Mouse (Mus musculus) heart, embryonic 15.5 days (tissue): ENCODE data around the gene Xpnpep2. TPM values are rescaled to one million over a fixed set of nuclear protein-coding genes. Genes with fewer than 3 reads are reported as not detected.

Source experiments
- ATAC-seq: fragments of 200-750 bp; cut with Nextera tagmentation; replicated peaks from 2 replicates; pipeline ENCODE4 v1.8.0; 2017; ENCODE audit warnings: low read depth, moderate TSS enrichment; ENCODE audit not compliant: insufficient number of reproducible peaks, insufficient read depth, low FRiP score
- H3K27ac ChIP-seq: fragments of 300-500 bp; sonication (generic); 2 replicates; pipeline ENCODE4 v1.5.1; 2015; ENCODE audit warnings: mild to moderate bottlenecking, inconsistent platforms
- H3K27me3 ChIP-seq: fragments of 300-500 bp; sonication (generic); 2 replicates; pipeline ENCODE4 v1.6.1; 2015; ENCODE audit warnings: inconsistent platforms
- H3K36me3 ChIP-seq: fragments of 300-500 bp; sonication (generic); 2 replicates; pipeline ENCODE4 v1.6.1; 2015; ENCODE audit warnings: mild to moderate bottlenecking, inconsistent platforms
- H3K4me1 ChIP-seq: fragments of 300-500 bp; sonication (generic); replicated peaks from 2 replicates; pipeline ENCODE4 v1.6.1; 2015; ENCODE audit warnings: inconsistent platforms
- H3K4me2 ChIP-seq: fragments of 300-500 bp; sonication (generic); 2 replicates; pipeline ENCODE4 v1.6.1; 2015; ENCODE audit warnings: inconsistent platforms, mild to moderate bottlenecking, moderate library complexity
- H3K4me3 ChIP-seq: fragments of 300-500 bp; sonication (generic); 2 replicates; pipeline ENCODE4 v1.5.1; 2015; ENCODE audit warnings: mild to moderate bottlenecking, inconsistent platforms
- H3K9ac ChIP-seq: fragments of 300-500 bp; sonication (generic); 2 replicates; pipeline ENCODE4 v1.6.1; 2015; ENCODE audit warnings: mild to moderate bottlenecking, inconsistent platforms
- H3K9me3 ChIP-seq: fragments of 300-500 bp; sonication (generic); replicated peaks from 2 replicates; pipeline ENCODE4 v1.6.1; 2016; ENCODE audit warnings: inconsistent platforms
- WGBS: fragments of 180-500 bp; shearing (Covaris S2); methylation state at CpG from one replicate; pipeline ENCODE4 v1.1.7; 2015; ENCODE audit warnings: mixed read lengths; 5-methylcytosine and 5-hydroxymethylcytosine counted together
- polyA plus RNA-seq: library from polyadenylated mRNA; unstranded; fragments of >200 nt; fragmentation: Nextera tagmentation; extraction: Ambion mirVana; gene quantifications from 2 replicates; pipeline ENCODE4 v1.2.1, GENCODE M21; 2015

Gene Xpnpep2
- polyA plus RNA-seq = 0.49 and 0.70 TPM in 2 replicates

DNA sequence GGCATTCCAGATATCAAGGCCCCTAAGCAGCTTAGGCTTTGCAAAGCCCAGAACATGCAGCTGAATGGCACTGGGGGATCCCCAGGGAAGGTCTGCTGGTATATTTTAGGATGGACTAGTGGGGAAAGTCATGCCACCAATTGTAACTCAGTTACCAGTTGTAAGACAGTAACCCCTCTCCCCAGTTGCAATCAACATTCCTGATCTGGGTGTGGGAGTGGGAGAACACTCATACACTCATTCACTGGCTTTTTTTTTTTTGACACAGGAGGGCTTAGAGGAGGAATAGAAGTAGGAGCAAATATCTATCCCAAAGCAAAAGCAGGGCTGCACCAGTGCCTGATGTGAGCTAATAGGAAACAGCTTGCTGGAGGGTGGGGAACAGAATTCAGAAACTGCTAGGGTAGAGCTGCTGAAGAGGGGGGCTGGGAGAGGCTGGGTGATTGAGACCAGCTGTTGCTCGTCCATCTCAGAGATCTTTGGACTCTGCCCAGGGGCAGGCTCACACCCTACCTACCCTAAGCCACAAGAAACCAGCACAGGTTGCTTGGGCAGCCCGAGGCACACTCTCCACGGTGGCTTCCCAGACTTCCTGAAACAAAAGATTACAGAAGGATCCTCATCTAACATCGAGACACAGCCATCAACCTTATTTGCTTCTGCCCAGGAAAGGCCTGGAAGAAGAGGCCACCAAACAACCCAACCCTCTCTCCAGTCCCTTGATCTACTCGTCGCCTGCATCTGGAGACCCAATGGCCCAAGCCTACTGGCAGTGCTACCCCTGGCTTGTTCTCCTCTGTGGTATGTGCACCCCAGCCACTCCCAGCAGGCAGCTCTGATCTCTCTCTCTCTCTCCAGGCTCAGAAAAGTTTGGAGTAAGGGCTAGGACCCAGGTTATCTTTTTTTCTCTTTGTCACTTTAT lies at the start of gene Xpnpep2:
Gene Xpnpep2 (plus strand): TSS at position 332 of the 922 bp plus-strand sequence.
- H3K27ac ChIP-seq = no peak within 1 kb of the TSS
- no peak for ATAC-seq
- no peaks in the 10 kb centered on the region for H3K4me1 ChIP-seq
- WGBS = 53% methylated on average over 6 of the region's 6 CpGs
- no peaks in the 10 kb centered on the region for H3K9me3 ChIP-seq
- H3K4me2 ChIP-seq = no peak within 1 kb of the TSS
- no peak within 1 kb of the TSS for H3K9ac ChIP-seq
- H3K4me3 ChIP-seq = no peak within 1 kb of the TSS
- no peaks in the 10 kb centered on the region for H3K36me3 ChIP-seq
- H3K27me3 ChIP-seq = no peaks in the 10 kb centered on the region

DNA sequence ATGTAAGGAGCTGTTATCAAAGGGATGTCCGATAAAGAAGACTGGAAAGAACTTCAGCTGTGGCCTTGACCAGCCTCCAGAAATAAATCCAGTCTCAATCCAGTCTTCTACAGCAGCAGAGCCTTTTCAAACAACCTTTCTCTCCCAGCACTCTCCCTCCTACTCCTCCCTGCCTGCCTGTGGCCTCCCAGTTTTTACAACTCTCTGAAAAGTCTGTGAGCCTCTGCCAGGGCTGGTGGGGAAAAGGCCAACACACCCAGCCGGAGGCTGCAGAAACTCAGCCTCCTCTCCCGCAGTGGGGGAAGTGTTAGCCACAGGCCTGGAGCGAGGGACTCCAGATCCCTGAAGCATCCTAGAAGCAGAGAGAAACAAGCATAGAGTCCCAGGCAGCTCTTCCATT lies 46.0 kb upstream of the Xpnpep2 start:
- Histone ChIP-seq H3K9me3 (no peaks in the 10 kb centered on the region), H3K4me2 (no peak overlapping the region), H3K27me3 (no peaks in the 10 kb centered on the region), H3K9ac (no peak overlapping the region), H3K4me3 (no peak overlapping the region), H3K4me1 (no peaks in the 10 kb centered on the region), H3K36me3 (no peaks in the 10 kb centered on the region), H3K27ac (no peak overlapping the region)
- WGBS = 73% methylated on average over 4 of the region's 4 CpGs
- ATAC-seq = no peak

DNA sequence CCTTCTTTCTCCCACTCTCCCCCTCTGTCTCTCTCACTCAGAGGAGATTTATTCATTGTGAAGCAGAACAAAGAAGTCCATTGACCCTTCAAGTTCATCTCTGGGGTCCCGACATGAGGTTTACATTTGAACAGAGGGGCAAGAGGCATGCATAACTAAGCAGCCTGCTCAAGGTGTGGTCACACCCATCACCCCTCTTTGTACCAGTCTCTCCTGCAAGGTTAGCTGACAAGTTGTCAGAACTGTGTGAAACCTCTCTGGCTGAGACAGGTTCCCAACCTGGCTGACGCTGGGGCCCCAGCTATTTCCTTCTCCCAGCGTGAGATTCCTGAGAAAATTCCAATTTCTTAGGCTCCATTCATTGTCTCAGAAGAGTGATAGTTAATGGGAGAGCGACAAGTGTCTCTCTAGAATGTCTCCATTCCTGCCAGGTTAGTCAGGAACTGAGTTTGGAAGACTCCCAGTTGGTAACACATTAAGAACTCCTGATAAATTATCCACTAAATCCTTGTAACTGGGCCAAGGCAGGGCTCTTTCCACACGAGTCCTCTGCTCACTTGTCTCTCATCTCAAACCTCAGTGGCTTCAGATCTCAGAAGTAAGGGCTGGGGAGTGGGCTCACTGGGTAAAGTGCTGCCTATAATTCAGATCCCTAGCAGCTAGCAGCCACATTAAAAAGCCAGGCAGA lies 44.2 kb upstream of the Xpnpep2 start:
- H3K9ac ChIP-seq = no peak overlapping the region
- H3K27ac ChIP-seq = no peak overlapping the region
- H3K36me3 ChIP-seq = no peaks in the 10 kb centered on the region
- H3K4me2 ChIP-seq = no peak overlapping the region
- ATAC-seq = no peak
- H3K4me3 ChIP-seq = no peak overlapping the region
- no peaks in the 10 kb centered on the region for H3K27me3 ChIP-seq
- H3K9me3 ChIP-seq = no peaks in the 10 kb centered on the region
- no peaks in the 10 kb centered on the region for H3K4me1 ChIP-seq
- WGBS = 41% methylated on average over 5 of the region's 5 CpGs

DNA sequence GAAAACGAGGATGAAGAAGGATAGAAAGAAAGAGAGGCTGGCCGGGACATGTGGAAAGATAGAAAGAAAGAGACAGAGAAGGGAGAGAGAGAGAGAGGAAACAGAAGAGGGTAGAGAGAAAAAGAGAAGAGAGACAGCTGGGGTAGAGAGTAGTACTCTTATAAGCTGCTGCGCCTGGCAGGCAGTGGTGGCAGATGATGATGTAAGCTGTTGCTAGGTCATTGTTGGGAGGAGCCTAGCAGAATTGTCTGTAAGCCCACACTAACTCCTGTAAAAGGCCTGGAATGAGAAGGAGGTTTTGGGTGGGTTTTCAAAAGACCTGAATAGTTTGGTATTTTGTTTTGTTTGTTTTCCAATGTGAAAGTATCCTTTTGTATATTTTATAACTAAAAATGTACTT lies 41.6 kb upstream of the Xpnpep2 start:
- no peak for ATAC-seq
- Histone ChIP-seq H3K4me3 (no peak overlapping the region), H3K27me3 (no peaks in the 10 kb centered on the region; the same call in none of the 2 replicates), H3K36me3 (no peaks in the 10 kb centered on the region), H3K27ac (no peak overlapping the region), H3K4me1 (no peaks in the 10 kb centered on the region), H3K9ac (no peak overlapping the region), H3K4me2 (no peak overlapping the region), H3K9me3 (no peaks in the 10 kb centered on the region)
- WGBS = 61% methylated on average over 3 of the region's 3 CpGs

DNA sequence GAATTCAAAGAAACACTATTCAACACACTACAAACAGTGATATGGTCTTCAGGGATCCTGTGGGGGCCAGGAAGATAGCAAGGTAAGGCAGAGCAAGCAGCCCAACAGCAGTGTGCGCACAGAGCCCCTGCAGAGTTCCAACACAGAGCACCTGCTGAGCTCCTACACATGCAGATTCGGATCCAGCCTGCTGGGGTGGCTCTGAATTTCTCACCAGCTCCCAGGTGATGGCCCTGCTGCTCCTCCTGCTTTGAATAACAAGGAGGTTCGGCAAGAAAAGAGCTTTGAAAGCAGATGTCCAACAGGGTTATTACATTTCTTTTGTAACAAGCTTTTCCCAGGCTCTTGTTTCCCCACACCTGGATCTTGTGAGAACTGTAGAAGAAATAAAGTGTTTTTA lies 36.6 kb upstream of the Xpnpep2 start:
- Histone ChIP-seq H3K9me3 (no peaks in the 10 kb centered on the region), H3K27me3 (peaks cover 6% of the 10 kb centered on the region), H3K4me2 (no peak overlapping the region), H3K27ac (no peak overlapping the region), H3K36me3 (no peaks in the 10 kb centered on the region), H3K4me3 (no peak overlapping the region), H3K4me1 (no peaks in the 10 kb centered on the region), H3K9ac (no peak overlapping the region)
- whole genome bisulfite sequencing = 38% methylated on average over 3 of the region's 3 CpGs
- no peak for ATAC-seq

DNA sequence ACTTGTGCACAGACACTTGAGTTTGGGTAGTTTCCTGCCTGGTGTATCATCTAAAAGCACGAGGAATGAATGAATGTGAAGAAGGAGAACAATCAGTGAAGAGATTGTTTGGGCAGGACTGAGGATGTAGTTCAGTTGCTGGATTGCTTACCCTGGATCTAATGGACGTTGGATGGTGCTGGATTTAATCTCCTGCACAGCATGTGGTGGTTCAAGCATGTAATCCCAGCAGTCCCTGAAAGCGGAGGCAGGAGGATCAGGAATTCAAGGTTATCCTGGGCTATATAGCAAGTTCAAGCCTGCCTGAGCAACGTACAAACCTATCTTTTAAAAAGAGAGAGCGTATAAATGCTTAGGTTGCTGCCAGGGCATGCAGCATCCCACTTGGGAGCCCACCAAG lies 36.1 kb upstream of the Xpnpep2 start:
- no peaks in the 10 kb centered on the region for H3K36me3 ChIP-seq
- no peaks in the 10 kb centered on the region for H3K9me3 ChIP-seq
- H3K27ac ChIP-seq = no peak overlapping the region
- H3K4me3 ChIP-seq = no peak overlapping the region
- H3K4me2 ChIP-seq = no peak overlapping the region
- H3K4me1 ChIP-seq = no peaks in the 10 kb centered on the region
- ATAC-seq = no peak
- 35% methylated on average over 5 of the region's 5 CpGs for WGBS
- H3K27me3 ChIP-seq = peaks cover 6% of the 10 kb centered on the region
- no peak overlapping the region for H3K9ac ChIP-seq

DNA sequence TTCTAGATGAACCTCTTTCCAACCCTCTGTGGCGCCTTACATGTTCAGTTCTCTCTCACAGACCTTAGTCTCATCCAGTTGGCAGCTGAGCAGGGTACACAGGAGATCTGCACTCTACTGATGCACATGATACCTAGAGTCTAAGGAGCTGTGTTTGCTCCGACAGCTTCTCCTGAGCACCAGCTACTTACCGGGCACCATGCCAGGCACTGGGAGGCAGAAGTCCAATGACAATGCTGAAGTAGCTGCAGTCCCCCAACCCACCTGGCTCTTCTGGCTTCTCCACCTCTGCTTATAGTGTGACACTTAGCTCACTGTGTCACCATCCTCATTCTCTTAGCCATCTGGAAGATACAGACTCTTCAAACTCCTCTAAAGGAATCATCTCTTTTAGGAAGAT lies 33.8 kb upstream of the Xpnpep2 start:
- H3K27me3 ChIP-seq = peaks cover 6% of the 10 kb centered on the region
- no peak overlapping the region for H3K9ac ChIP-seq
- H3K36me3 ChIP-seq = no peaks in the 10 kb centered on the region
- no peak for ATAC-seq
- H3K27ac ChIP-seq = no peak overlapping the region
- H3K4me1 ChIP-seq = no peaks in the 10 kb centered on the region
- 67% methylated on average over 3 of the region's 3 CpGs for WGBS
- no peak overlapping the region for H3K4me2 ChIP-seq
- no peak overlapping the region for H3K4me3 ChIP-seq
- H3K9me3 ChIP-seq = no peaks in the 10 kb centered on the region

DNA sequence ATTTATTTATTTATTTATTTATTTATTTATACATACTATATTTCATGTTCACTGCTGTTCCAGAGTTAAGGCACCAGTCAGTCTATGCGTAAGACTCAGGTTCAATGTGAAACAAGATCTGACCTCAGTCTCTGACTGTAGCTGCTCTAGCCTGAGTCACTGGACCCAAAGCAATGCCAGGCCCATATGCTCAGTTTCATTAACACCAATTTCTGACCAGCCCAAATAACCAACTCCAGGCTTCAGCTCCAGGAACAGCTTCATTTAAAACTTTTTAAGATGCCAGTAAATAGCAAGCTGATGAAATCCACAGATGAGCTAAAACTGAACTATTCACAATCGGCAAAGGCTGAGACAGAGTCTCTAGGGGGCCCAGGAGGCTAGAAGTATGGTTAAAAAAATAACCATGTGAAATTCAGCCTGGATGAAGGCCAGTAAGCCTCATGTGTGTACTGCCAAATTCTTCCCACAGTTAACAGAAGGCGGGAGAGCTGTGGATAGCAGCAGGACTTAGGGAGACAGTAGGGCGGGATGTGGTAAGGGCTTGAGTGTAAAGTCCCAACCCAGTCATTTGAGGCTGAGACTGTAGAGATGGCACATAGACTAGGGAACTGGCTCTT lies 31.6 kb upstream of the Xpnpep2 start:
- no peak overlapping the region for H3K4me2 ChIP-seq
- 54% methylated on average over 4 of the region's 4 CpGs for WGBS
- H3K9me3 ChIP-seq = no peaks in the 10 kb centered on the region
- H3K9ac ChIP-seq = no peak overlapping the region
- ATAC-seq = no peak
- no peak overlapping the region for H3K27ac ChIP-seq
- no peaks in the 10 kb centered on the region for H3K4me1 ChIP-seq
- no peaks in the 10 kb centered on the region for H3K36me3 ChIP-seq
- H3K4me3 ChIP-seq = no peak overlapping the region
- H3K27me3 ChIP-seq = peaks cover 6% of the 10 kb centered on the region

DNA sequence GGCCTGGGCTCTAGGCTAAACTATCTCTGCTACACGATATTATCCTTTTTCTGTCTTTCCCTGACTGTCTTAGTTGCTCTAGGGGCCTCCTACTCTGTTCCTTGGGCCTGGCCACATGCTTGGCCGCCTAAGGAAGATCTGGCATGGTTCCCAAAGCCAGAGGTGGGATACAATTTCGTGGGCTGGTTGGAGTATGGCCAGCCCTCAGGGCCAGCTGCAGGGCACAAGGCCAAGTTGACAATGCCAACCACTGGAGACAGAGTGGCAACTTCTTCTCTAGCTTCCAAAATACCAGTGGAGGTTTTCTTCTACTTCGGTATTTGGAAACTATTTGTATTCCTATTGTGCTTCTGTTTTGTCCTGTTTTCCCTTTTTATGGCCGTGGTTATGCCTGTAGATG lies 26.2 kb upstream of the Xpnpep2 start:
- Histone ChIP-seq H3K27ac (no peak overlapping the region), H3K36me3 (no peaks in the 10 kb centered on the region), H3K4me1 (peaks cover 6% of the 10 kb centered on the region; the same call in 1 of the 2 replicates), H3K9me3 (no peaks in the 10 kb centered on the region), H3K4me3 (no peak overlapping the region), H3K9ac (no peak overlapping the region), H3K4me2 (no peak overlapping the region), H3K27me3 (no peaks in the 10 kb centered on the region)
- ATAC-seq = no peak
- WGBS = 53% methylated on average over 5 of the region's 5 CpGs

DNA sequence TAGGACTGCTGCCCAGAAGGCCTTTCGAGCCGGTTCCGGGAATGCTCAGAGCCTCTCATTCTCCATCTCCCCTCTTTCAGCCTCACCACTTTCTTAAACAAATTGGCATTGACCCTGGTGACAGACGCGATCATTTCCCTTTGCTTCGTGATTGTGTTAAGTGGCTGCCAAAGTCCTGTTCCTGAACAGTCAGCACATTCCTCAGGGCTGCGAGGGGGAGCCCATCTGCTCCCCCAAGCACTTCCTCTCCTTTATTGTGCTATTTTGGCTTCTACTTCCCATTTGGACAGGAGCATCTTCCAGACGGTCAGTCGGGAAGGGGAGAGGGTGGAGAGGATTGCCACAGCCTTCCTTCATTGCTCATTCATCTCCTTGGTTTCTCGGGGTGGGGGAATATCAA lies 16.4 kb upstream of the Xpnpep2 start:
- no peak overlapping the region for H3K9ac ChIP-seq
- H3K27ac ChIP-seq = no peak overlapping the region
- ATAC-seq = no peak
- H3K36me3 ChIP-seq = no peaks in the 10 kb centered on the region
- no peak overlapping the region for H3K4me3 ChIP-seq
- H3K4me1 ChIP-seq = no peaks in the 10 kb centered on the region
- H3K27me3 ChIP-seq = no peaks in the 10 kb centered on the region
- H3K9me3 ChIP-seq = no peaks in the 10 kb centered on the region
- 38% methylated on average over 10 of the region's 10 CpGs for WGBS
- no peak overlapping the region for H3K4me2 ChIP-seq

DNA sequence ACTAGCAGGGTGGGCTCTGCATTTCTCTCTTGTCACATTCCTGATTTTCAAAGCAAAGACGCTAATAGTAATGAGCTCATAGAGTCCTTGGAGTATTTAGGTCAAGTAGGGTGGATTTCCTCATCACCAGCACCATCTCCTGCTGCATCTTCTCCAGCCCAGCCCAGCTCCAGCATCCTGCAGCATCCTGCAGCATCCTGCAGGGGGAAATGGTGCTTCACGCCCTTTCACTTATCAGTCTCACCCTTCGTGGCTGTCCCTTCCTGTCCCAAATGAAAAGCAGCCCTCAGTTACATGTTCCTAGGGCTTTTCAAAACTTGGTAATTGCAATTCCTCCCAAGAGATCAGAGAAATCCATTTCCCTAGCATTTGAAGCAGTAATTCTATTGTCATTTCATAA lies 15.0 kb upstream of the Xpnpep2 start:
- Histone ChIP-seq H3K4me1 (no peaks in the 10 kb centered on the region), H3K27me3 (no peaks in the 10 kb centered on the region), H3K4me3 (no peak overlapping the region), H3K27ac (no peak overlapping the region), H3K4me2 (no peak overlapping the region), H3K9me3 (no peaks in the 10 kb centered on the region), H3K9ac (no peak overlapping the region), H3K36me3 (no peaks in the 10 kb centered on the region)
- ATAC-seq = no peak
- WGBS = 25% methylated on average over 3 of the region's 3 CpGs
